Mouse (Mus musculus): ENCODE measurements around the gene Bcar3.

Gene Bcar3

DNA sequence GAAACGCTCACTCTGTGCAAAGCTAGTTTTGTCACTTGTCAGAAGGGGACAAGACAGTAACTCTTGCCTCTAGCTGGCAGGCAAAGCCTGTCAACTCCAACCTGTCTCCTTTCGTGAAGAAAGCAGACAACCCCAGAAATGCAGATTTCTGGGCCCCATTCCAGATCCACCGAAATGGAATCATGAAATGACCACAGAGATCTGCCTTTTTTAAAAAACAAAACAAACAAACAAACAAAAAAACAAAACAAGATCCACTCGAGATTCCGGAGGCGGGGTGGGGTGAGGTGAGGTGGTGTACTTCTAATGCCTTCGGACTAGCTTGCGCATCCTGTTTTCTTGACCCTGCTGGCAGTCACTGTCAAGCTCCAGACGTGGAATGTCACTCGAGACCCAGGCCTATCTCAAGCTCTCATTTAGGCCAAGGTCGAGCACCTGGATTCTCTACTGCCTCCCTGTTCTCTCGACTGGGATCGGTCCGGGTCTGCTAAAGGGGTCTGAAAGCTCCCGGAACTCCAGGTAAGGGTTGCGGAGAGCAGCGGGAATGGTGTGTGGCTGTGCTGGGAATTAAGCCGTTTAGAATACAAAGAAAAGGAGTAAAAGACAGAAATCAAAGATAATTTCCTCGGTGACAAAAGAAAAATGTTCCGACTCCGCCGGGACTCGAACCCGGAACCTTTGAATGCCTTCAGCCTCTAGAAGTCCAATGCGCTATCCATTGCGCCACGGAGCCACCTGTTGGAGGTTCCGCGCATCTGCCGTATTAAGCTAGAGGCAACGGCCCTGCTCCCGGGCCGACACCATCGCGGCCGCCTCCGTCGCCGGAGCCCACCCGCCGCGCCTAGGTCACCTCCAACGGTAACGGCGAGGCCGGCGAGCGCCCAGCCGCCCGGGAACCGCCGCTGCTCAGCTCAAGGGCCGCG lies 1.4 kb upstream of the Bcar3 start:
- peak; percentile 88 for DNase-seq

GRCm38 (mm10) chr3:122293223-122293953 lies 548 bp upstream of the Bcar3 start:
- no peak for DNase-seq

GRCm38 (mm10) chr3:122295511-122295910 lies 1.6 kb downstream of the Bcar3 start:
- no peak for DNase-seq

DNA sequence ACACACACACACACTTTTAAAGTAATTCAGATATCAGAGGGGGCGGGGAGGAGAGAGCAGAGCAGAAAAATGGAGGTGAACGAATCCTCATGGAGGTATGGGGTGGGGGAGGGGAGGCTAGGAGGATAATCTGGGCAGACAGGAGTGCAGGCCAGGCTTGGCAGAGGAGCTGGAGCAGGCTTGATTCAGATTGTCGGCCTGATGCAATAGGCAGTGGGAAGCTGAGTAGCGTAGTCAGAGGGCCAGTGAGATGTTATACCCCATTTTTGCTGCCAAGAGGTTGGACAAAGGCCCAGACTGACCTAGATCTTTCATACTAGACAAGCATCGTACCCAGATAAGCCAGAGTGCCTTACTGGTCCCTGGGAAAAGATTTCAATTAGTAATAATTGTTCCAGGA lies 3.0 kb downstream of the Bcar3 start:
- no peak for DNase-seq

- peak; percentile 60 for DNase-seq
Observed at GRCm38 (mm10) chr3:122300983-122301919, 7.3 kb downstream of the Bcar3 start.

DNA sequence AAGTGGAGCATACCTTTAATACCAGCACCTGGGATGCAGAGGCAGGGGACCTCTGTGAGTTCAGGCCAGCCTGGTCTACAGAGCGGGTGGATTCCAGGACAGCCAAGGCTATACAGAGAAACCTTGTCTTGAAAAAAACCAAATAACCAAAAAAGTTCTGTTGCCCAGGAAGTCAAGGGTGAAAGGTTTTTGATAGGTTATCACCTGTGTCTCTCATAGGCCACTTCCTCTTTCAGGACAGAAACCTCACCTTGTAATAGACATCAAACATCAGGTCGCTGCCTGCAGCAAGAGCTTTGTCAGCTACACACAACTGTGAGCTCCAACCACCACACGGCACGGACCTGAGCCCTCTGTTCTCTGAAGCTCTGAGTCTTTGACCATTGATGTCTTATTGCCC lies 10.6 kb downstream of the Bcar3 start:
- DNase-seq: no peak

DNA sequence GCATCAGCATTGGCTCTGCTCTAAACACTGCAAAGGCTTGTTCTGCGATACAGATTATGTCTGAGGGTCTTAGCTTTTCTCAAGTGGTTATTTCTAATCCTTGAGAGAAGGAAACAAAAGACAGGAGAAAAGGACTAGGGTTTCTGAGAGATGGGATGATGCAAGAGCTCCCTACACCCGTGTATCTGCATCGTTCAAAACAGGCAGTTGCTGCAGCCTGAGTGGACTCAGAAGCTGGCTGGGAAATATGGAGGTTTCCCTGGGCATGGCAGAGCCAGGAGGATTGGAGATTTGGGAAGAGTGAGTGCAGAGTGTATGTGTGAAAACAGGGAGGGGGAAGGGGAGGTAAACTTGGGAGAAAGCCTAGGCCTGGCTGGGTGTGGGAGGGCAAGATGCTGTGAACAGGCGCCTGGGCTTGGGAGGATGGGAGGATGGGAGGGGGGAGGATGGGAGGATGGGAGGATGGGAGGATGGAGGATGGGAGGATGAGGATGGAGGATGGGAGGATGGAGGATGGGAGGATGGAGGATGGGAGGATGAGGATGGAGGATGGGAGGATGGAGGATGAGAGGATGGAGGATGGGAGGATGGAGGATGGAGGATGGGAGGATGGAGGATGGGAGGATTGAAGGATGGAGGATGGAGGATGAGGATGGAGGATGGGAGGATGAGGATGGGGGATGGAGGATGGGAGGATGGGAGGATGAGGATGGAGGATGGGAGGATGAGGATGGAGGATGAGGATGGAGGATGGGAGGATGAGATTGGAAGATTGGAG lies 14.1 kb downstream of the Bcar3 start:
- no peak for DNase-seq

DNA sequence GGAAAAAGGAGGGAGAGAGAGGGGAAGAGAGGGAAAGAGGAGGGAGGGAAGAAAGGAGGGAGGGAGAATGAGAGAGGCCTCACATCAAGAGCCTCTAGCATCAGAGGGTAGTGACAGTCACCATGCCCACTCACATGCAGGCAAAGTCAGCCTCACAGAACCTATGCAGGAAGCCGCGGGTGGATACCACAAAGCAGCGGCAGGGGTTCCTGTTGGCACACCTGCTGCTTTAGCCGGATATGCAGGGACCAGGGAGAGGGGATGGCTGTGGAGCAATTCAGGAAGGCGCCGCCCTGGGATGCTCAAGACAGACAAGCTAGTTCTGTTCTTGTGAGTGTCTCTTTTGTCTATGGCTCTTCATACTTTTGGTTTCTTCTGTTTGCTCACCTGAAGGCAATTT lies 15.0 kb downstream of the Bcar3 start:
- DNase-seq: no peak

GRCm38 (mm10) chr3:122312078-122312477 lies 18.1 kb downstream of the Bcar3 start:
- peak; percentile 69 for DNase-seq

- DNase-seq: no peak
Observed at GRCm38 (mm10) chr3:122312936-122313629, 19.1 kb downstream of the Bcar3 start.

GRCm38 (mm10) chr3:122313936-122314335 lies 20.0 kb downstream of the Bcar3 start:
- no peak for DNase-seq

GRCm38 (mm10) chr3:122316621-122317020 lies 22.7 kb downstream of the Bcar3 start:
- no peak for DNase-seq

- DNase-seq: no peak
Observed at GRCm38 (mm10) chr3:122317339-122317738, 23.4 kb downstream of the Bcar3 start.

- DNase-seq: no peak
Observed at GRCm38 (mm10) chr3:122322226-122322625, 28.3 kb downstream of the Bcar3 start.

DNA sequence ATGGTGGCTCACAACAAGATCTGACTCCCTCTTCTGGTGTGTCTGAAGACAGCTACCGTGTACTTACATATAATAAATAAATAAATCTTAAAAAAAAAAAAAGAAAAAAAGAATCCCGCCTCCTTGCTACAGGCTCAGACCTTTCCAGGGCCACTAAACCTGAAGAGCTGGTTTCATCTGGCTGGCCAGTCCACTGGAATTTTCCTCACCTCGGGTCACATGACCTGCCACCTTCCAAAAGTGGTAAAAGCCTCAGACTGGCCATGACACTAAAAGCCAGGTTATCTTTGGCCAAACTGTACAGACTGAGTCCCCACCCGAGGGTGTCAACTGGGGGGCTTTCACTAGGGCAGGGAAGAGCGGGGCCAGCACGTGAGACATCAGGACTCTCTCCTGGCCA lies 29.9 kb downstream of the Bcar3 start:
- DNase-seq: no peak

DNA sequence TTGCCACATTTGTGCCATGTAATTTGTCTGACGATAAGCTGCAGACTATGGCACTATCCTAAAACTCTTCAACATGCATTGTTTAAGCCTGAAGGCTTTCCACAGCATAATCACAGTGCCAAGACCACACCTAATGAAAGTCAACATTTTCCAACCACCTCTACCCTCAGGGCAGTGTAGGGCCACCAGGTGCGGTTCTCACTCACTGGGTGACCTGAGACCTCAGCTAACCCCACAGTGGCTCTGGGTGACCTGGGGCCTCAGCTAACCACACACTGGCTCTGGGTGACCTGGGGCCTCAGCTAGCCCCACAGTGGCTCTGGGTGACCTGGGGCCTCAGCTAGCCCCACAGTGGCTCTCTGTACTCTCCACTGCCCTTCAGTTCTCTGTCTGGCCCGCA lies 30.6 kb downstream of the Bcar3 start:
- DNase-seq: no peak

- no peak for DNase-seq
Observed at GRCm38 (mm10) chr3:122330484-122330883, 36.5 kb downstream of the Bcar3 start.

- DNase-seq: no peak
Observed at GRCm38 (mm10) chr3:122333493-122333892, 39.6 kb downstream of the Bcar3 start.

DNA sequence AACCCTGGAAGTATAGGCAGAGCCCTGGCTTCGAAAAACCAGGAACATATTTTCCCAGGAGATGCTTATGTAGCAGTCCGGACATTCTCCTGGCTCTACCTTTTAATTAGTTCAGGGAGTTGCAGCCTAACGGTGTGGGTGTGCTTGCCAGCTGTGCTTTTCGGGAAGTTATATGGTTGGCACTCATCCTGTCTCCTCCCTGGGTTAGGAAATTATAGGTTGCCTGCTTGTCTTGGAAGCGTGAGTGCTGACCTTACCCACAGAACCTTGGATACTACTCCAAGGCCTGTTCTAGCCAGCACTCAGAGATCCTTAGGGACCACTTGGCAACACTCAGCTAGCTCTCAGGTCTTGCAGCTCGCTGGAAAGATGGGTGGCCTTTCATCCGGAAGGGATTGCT lies 40.0 kb downstream of the Bcar3 start:
- DNase-seq: no peak

DNA sequence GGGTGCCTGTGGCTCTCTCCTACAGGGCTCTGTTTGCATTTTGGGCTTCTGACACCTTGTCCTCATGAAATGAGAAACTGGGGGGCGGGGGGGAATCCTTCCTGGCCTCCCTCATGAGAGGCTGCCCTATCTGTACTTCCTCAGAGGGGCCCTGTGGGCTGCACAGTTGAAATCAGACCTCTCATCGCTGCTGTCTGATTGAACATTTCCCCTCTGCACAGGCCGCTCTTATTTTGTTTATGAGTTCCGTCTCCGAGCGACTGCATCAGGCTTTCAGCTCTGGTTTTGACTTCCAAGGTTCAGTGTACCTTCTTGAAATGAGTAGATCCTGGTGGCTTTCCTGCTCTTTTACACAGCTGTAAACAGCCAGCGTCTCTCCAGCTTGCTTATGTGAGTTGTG lies 40.4 kb downstream of the Bcar3 start:
- no peak for DNase-seq

GRCm38 (mm10) chr3:122336030-122336429 lies 42.1 kb downstream of the Bcar3 start:
- DNase-seq: no peak

DNA sequence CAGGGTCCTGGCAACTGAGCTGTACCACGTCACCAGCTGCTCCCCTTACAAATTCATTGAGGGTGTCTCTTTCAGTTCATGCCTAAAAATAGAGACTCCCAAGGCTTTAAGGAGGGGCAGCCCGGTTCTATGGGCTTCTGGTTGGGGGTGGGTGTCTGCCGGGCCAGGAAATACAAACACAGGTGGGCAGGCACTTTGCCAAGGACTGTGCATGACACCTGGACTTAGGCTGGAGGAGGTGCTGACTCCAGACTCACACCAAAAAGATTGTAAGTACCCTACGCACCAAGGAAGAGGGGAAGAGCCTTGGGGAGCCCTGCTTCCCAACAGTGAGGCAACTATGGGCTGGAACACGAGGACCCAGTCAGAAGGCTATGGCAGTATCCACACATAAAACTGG lies 44.1 kb downstream of the Bcar3 start:
- DNase-seq: no peak
